Mouse (Mus musculus) ES-E14 (cell line): ENCODE data around the gene Nfkb1.

Experiments used
- CHD2 ChIP-seq: IDR thresholded peaks from 2 replicates; pipeline ENCODE4 v1.6.1; 2014; ENCODE audit warnings: mild to moderate bottlenecking, low read depth, low read length, inconsistent platforms
- HCFC1 ChIP-seq: IDR thresholded peaks from 2 replicates; pipeline ENCODE4 v1.6.1; 2012; ENCODE audit warnings: low read length, inconsistent platforms, borderline replicate concordance; ENCODE audit not compliant: insufficient read depth

GRCm38 (mm10) chr3:135629830-135630355 is 61.5 kb downstream of the Nfkb1 start:
- no peak for TF ChIP-seq HCFC1
- TF ChIP-seq CHD2 = no peak
